Mouse (Mus musculus) cerebellum, postnatal 14 days (tissue): ENCODE data around the gene R3hdm2.
A peak's percentile ranks its signal among the peaks of the same experiment; 100 is the strongest.

ENCODE experiments used
- DNase-seq, 2 experiments: peaks; one replicate each; pipeline ENCODE4 v3.0.0; 2021; ENCODE audit warnings: mixed read lengths in 2 of 2

Gene R3hdm2

GRCm38 (mm10) chr10:127499516-127499915, 119.4 kb downstream of the R3hdm2 start:
- no peak for DNase-seq

- no peak for DNase-seq
Measured at GRCm38 (mm10) chr10:127500042-127500441, 119.9 kb downstream of the R3hdm2 start.

- no peak for DNase-seq
Measured at GRCm38 (mm10) chr10:127500894-127501893, 121.1 kb downstream of the R3hdm2 start, which contains the start of gene Stac3. Stac3 (plus strand) TSS chr10:127501686.

- DNase-seq = peak; percentile 93 to 97
Measured at GRCm38 (mm10) chr10:127508239-127508638, 128.1 kb downstream of the R3hdm2 start.

- peak; percentile 98 for DNase-seq
Measured at GRCm38 (mm10) chr10:127509051-127509836, 129.1 kb downstream of the R3hdm2 start.

GRCm38 (mm10) chr10:127509837-127510701, 129.9 kb downstream of the R3hdm2 start:
- peak; percentile 64 to 73 for DNase-seq

- no peak for DNase-seq
Measured at GRCm38 (mm10) chr10:127510895-127511617, 130.9 kb downstream of the R3hdm2 start.

- DNase-seq = peak; percentile 91
Measured at GRCm38 (mm10) chr10:127511634-127512306, 131.6 kb downstream of the R3hdm2 start.

GRCm38 (mm10) chr10:127512307-127512666, 132.2 kb downstream of the R3hdm2 start:
- no peak for DNase-seq

GRCm38 (mm10) chr10:127512813-127513212, 132.7 kb downstream of the R3hdm2 start:
- DNase-seq = peak; percentile 98

GRCm38 (mm10) chr10:127513501-127514091, 133.5 kb downstream of the R3hdm2 start:
- DNase-seq = peak in 1 of 2 experiments; percentile 61

- DNase-seq = peak in 1 of 2 experiments; percentile 10
Measured at GRCm38 (mm10) chr10:127514111-127514698, 134.1 kb downstream of the R3hdm2 start.

GRCm38 (mm10) chr10:127514764-127515163, 134.6 kb downstream of the R3hdm2 start, which contains the start of gene Ndufa4l2:
Ndufa4l2 (plus strand) TSS chr10:127514967.
- peak in 1 of 2 experiments; percentile 27 for DNase-seq

- no peak for DNase-seq
Measured at GRCm38 (mm10) chr10:127515271-127515982, 135.3 kb downstream of the R3hdm2 start.

- DNase-seq = no peak
Measured at GRCm38 (mm10) chr10:127515983-127516459, 135.9 kb downstream of the R3hdm2 start.

- DNase-seq = no peak
Measured at GRCm38 (mm10) chr10:127516576-127517260, 136.6 kb downstream of the R3hdm2 start.

GRCm38 (mm10) chr10:127517941-127518340, 137.8 kb downstream of the R3hdm2 start:
- DNase-seq = no peak

GRCm38 (mm10) chr10:127519041-127519701, 139.0 kb downstream of the R3hdm2 start:
- DNase-seq = peak in 1 of 2 experiments; percentile 57
